Mouse (Mus musculus): ENCODE data around the gene Cct7. TPM values are rescaled to one million over a fixed set of nuclear protein-coding genes. Genes with fewer than 3 reads are reported as not detected.

Gene Cct7
- polyA plus RNA-seq, 1 experiment from 2014 or later, result 641 TPM

DNA sequence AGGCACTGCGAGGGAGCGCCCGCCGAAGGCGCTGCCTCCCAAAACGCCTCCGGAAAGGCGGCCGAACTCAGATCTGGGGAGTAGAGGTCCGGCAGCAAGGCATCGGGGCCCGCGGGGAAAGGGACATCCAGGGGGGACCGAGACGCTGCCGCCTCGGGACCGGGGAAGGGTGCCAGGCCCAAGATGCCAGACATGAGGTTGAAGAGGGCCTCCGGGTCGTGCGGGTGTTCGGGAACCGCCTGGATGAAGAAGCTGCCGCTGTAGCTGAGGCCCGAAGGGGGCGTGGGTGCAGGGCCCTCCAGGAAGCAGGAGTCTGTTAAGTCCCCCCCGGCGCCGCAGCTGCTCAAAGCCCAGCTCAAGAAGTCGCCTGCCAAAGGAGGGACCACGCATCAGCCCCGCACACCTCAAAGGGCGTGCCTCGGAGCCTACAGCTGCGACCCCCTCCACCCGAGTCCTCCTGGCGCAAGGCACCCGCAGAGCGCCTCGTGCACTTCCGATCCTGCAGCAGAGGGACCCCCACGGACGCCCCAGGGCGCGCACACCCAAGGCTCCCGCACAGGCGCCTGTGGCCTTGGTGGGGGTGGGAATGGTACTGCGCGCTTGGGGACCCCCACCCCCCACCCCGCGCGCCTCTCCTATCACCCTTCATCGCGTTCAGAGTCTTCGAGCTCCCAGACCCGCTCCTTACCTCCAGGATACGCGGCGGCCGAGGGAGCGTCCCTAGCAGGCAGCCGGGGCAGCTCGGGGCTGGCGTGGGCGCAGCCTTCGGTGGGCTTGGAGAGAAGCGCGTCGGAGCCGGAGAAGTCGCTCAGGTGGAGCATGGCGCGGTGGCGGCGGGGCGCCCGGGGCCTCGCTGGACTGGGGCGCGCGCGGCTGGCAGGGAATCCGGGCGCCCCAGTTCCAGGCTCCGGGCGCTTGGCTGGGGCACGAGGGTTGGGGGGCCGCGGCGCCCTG lies 61.5 kb downstream of the Cct7 start:
- Histone ChIP-seq H3K27ac (no peak overlapping the region; the same call in 1 of the 2 replicates), H3K27me3 (ENCODE audit: insufficient read depth, poor library complexity, severe bottlenecking) (peaks cover 90% of the 10 kb centered on the region), H3K36me3 (no peaks in the 10 kb centered on the region), H3K4me3 (peak overlapping the region; percentile 56), H3K9me3 (no peaks in the 10 kb centered on the region), H3K4me1 (replicated peaks) (peaks cover 27% of the 10 kb centered on the region)
- DNase-seq (ENCODE audit: low spot score), result peak; percentile 39
- WGBS, result 1% methylated on average over 90 of the region's 90 CpGs

DNA sequence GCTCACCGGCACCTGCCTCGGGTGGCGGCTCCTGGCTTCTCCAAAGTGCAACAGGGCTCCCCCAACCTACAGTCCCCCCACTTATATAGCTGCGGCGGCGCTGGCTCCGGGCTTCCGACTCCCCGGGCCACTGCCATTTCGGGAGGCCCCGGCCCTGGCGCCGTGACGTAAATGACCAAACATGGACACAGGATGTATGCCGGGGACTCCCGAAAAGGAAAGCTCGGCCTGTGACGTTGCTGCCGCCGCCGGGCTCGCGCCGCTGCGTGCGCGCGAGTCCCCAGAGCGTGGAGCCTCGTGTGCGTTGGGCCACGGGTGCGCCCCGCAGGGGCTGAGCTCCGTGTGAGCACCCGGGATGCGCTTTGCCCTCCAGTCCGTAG lies 62.2 kb downstream of the Cct7 start, which contains the start of gene Egr4:
Gene Egr4, minus strand, starts transcription at position 59 of the 380 bp plus-strand sequence.
- H3K27me3 ChIP-seq (ENCODE audit: insufficient read depth, poor library complexity, severe bottlenecking), result peaks cover 83% of the 10 kb centered on the region
- WGBS, result under 1% methylated on average over 38 of the region's 38 CpGs
- H3K27ac ChIP-seq, result no peak within 1 kb of the TSS; the same call in 1 of the 2 replicates
- peaks cover 33% of the 10 kb centered on the region for H3K4me1 ChIP-seq (replicated peaks)
- peak within 1 kb of the TSS; percentile 56 for H3K4me3 ChIP-seq
- no peaks in the 10 kb centered on the region for H3K36me3 ChIP-seq
- peak; percentile 63 for DNase-seq (ENCODE audit: low spot score)
- no peaks in the 10 kb centered on the region for H3K9me3 ChIP-seq

- no peak for DNase-seq (ENCODE audit: low spot score)
- Histone ChIP-seq H3K4me3 (no peak overlapping the region), H3K27me3 (ENCODE audit: insufficient read depth, poor library complexity, severe bottlenecking) (peaks cover 59% of the 10 kb centered on the region), H3K27ac (no peak overlapping the region), H3K9me3 (no peaks in the 10 kb centered on the region), H3K36me3 (no peaks in the 10 kb centered on the region), H3K4me1 (replicated peaks) (peaks cover 36% of the 10 kb centered on the region)
- 81% methylated on average over 4 of the region's 4 CpGs for WGBS
These were observed 64.6 kb downstream of the Cct7 start for GRCm38 (mm10) chr6:85515941-85516340.

Other genes starting within 250 kb of the Cct7 start
- 8.0 and 9.4 TPM in 2 replicates for gene Sfxn5, start 118.1 kb upstream of the Cct7 start, polyA plus RNA-seq (2016; fragmentation: Nextera tagmentation; extraction: Ambion mirVana)
- 3.9 and 5.8 TPM in 2 replicates for gene Rab11fip5, start 76.9 kb upstream of the Cct7 start, polyA plus RNA-seq (2016; fragmentation: Nextera tagmentation; extraction: Ambion mirVana)
- gene Noto, start 27.6 kb upstream of the Cct7 start, polyA plus RNA-seq (2016; fragmentation: Nextera tagmentation; extraction: Ambion mirVana), result not detected in 2 replicates
- 69.3 and 82.0 TPM in 2 replicates for gene Smyd5, start 19.5 kb upstream of the Cct7 start, polyA plus RNA-seq (2016; fragmentation: Nextera tagmentation; extraction: Ambion mirVana)
- 37.5 and 40.7 TPM in 2 replicates for gene Pradc1, start 456 bp downstream of the Cct7 start, polyA plus RNA-seq (2016; fragmentation: Nextera tagmentation; extraction: Ambion mirVana)
- 0.60 and 0.97 TPM in 2 replicates for gene Fbxo41, start 51.5 kb downstream of the Cct7 start, polyA plus RNA-seq (2016; fragmentation: Nextera tagmentation; extraction: Ambion mirVana)
- not detected in 2 replicates for gene Egr4, start 62.1 kb downstream of the Cct7 start, polyA plus RNA-seq (2016; fragmentation: Nextera tagmentation; extraction: Ambion mirVana)
- gene Alms1, start 136.0 kb downstream of the Cct7 start, polyA plus RNA-seq (2016; fragmentation: Nextera tagmentation; extraction: Ambion mirVana), result 6.9 and 9.4 TPM in 2 replicates